Mouse (Mus musculus): ENCODE measurements around the gene Otulinl. TPM values are rescaled to one million over a fixed set of nuclear protein-coding genes. Genes with fewer than 3 reads are reported as not detected.
A peak's percentile ranks its signal among the peaks of the same experiment; 100 is the strongest.

The Otulinl gene
- polyA plus RNA-seq, 2 experiments = 3.3 to 6.8 TPM

DNA sequence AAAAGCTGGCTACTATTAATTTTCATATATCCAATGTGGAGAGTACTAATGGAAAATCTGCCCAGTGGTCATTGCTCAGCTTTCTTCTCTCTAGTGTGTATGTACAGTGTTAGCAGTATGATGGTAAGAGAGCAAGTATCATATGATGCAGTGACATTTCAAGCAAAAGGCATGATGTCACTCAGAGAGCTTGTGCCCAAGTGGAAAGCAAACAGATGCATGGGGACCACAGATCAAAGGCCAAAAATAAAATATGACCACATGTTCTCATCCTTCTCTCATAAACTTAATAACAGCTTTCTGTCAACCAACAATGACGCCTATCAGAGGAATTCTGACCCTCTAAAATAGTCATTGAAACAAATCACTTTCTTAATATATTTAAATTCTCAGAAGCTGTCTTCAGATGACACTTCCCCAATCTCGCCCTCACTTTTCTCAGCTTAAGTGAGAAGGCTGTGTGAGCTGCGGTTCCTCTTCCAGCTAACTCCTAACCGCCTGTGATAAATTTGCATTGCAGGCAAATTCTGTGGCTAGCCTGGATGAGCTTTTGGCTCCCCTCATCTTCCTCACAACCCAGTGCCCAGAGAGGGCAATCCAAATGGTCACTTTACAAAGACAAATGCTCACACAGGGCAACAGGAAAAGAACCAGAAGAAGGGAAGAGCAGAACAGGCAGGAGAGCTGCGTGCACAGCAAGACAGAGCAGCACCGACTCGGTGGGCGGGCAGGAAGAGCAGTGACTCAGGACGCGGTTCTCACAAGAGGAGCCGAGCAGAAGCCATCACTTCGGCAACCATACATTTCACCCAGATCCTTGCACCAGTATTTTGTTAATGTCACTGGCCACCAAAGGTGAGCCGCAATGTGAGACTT lies 56.1 kb downstream of the Otulinl start:
- ATAC-seq (ENCODE audit: insufficient read depth) (no peak), DNase-seq (ENCODE audit: low read depth in 3 of 3, low spot score in 3 of 3) (no peak)
- no peak for TF ChIP-seq CTCF (IDR thresholded peaks at IDR 0.05; ENCODE audit: low read depth)
- TF ChIP-seq EP300 (IDR thresholded peaks at IDR 0.05; ENCODE audit: low read depth) = no peak
- H3K9me3 ChIP-seq (ENCODE audit: control insufficient read depth, low read length) = no peaks in the 10 kb centered on the region
- no peak overlapping the region for H3K9ac ChIP-seq (replicated peaks)
- no peaks in the 10 kb centered on the region for H3K27me3 ChIP-seq (ENCODE audit: control insufficient read depth, insufficient read depth, low read length)
- H3K4me3 ChIP-seq (ENCODE audit: insufficient read depth in 1 of 2, low read depth in 2 of 2, low read length in 2 of 2) = no peak overlapping the region
- H3K27ac ChIP-seq = no peak overlapping the region
- H3K4me2 ChIP-seq (ENCODE audit: low read depth) = peak overlapping the region; percentile 13; the same call in 1 of the 2 replicates
- H3K36me3 ChIP-seq (replicated peaks; ENCODE audit: control insufficient read depth, insufficient read depth, low read depth) = peaks cover 9% of the 10 kb centered on the region
- 31% methylated on average over 13 of the region's 13 CpGs for WGBS (ENCODE audit: insufficient replicate concordance)
- peaks cover 18 to 30% of the 10 kb centered on the region in 2 experiments for H3K4me1 ChIP-seq (replicated peaks; ENCODE audit: control insufficient read depth in 2 of 2, insufficient read depth in 2 of 2, low read length in 1 of 2)

DNA sequence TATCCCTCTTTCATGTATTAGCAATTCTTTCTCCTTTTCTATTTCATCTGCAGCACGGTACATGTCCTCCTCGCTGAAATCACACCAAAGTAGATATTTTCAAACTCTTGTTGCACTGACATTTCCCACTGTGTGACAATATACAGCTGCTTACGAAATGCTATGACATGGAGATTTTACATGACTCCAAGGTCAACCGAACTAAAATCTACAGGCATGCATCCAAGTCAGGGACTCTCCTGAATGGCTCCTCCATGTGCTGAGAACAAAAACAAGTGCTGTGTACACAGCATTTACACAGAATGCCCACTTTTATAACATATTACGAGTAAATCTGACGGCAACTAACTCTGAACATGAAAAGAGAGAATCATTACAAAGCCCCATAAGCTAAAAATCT lies 58.1 kb downstream of the Otulinl start:
- no peak for ATAC-seq (ENCODE audit: insufficient read depth)
- 75% methylated on average over 6 of the region's 6 CpGs for WGBS (ENCODE audit: insufficient replicate concordance)
- no peak overlapping the region for H3K9ac ChIP-seq (replicated peaks)
- no peak overlapping the region for H3K4me2 ChIP-seq (ENCODE audit: low read depth)
- no peaks in the 10 kb centered on the region for H3K9me3 ChIP-seq (ENCODE audit: control insufficient read depth, low read length)
- H3K4me3 ChIP-seq (ENCODE audit: insufficient read depth in 1 of 2, low read depth in 2 of 2, low read length in 2 of 2) = no peak overlapping the region
- H3K27me3 ChIP-seq (ENCODE audit: control insufficient read depth, insufficient read depth, low read length) = no peaks in the 10 kb centered on the region
- peaks cover 14% of the 10 kb centered on the region for H3K36me3 ChIP-seq (replicated peaks; ENCODE audit: control insufficient read depth, insufficient read depth, low read depth)
- no peak overlapping the region for H3K27ac ChIP-seq
- peaks cover 9 to 36% of the 10 kb centered on the region in 2 experiments for H3K4me1 ChIP-seq (replicated peaks; ENCODE audit: control insufficient read depth in 2 of 2, insufficient read depth in 2 of 2, low read length in 1 of 2)
- TF ChIP-seq EP300 (IDR thresholded peaks at IDR 0.05; ENCODE audit: low read depth) (no peak), CTCF (IDR thresholded peaks at IDR 0.05; ENCODE audit: low read depth) (no peak)
- DNase-seq (ENCODE audit: low read depth in 3 of 3, low spot score in 3 of 3) = no peak

DNA sequence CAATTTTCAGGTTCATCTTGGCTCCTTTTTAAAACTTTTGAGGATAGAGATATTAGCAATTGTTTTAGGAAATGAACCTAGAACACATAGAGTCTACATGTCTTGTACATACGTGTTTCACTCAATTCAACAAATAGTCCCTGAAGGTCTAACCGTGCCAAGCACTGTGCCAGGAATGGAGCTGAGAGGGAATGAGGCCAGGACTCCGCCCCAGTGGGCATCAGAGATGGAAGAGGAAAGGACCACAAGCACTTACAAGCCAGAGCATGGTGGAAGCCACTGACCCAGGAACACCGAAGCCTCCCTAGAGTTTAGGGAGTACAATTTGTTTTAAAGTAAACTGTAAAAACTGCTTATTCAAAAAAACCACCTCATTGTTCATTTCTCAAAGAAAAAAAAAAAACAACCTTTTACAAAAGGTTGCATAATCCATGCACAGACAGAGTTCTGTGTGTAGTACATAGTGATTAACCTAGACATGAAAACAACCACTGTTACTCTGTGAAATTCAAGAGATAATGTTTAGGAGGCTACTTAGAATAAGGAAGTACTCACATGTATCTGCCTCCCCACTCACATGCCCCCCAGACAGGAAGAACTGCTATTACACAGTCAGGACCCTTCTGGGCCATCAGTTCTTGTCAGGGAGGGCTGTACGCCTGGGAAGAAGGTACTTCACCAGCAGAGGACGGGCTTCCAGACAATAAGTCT lies 60.7 kb downstream of the Otulinl start:
- Histone ChIP-seq H3K4me2 (ENCODE audit: low read depth) (no peak overlapping the region), H3K27ac (no peak overlapping the region), H3K9ac (replicated peaks) (no peak overlapping the region), H3K27me3 (ENCODE audit: control insufficient read depth, insufficient read depth, low read length) (no peaks in the 10 kb centered on the region), H3K36me3 (replicated peaks; ENCODE audit: control insufficient read depth, insufficient read depth, low read depth) (peaks cover 31% of the 10 kb centered on the region), H3K4me3 (ENCODE audit: insufficient read depth in 1 of 2, low read depth in 2 of 2, low read length in 2 of 2) (no peak overlapping the region), H3K4me1 (replicated peaks; ENCODE audit: control insufficient read depth in 2 of 2, insufficient read depth in 2 of 2, low read length in 1 of 2) (peaks cover 0 to 17% of the 10 kb centered on the region in 2 experiments), H3K9me3 (ENCODE audit: control insufficient read depth, low read length) (no peaks in the 10 kb centered on the region)
- 76% methylated on average over 6 of the region's 6 CpGs for WGBS (ENCODE audit: insufficient replicate concordance)
- TF ChIP-seq CTCF (IDR thresholded peaks at IDR 0.05; ENCODE audit: low read depth) (0 out of 2 replicates have a peak, but pooled peaks have one; percentile 14), EP300 (IDR thresholded peaks at IDR 0.05; ENCODE audit: low read depth) (no peak)
- no peak for DNase-seq (ENCODE audit: low read depth in 3 of 3, low spot score in 3 of 3)
- ATAC-seq (ENCODE audit: insufficient read depth) = no peak

DNA sequence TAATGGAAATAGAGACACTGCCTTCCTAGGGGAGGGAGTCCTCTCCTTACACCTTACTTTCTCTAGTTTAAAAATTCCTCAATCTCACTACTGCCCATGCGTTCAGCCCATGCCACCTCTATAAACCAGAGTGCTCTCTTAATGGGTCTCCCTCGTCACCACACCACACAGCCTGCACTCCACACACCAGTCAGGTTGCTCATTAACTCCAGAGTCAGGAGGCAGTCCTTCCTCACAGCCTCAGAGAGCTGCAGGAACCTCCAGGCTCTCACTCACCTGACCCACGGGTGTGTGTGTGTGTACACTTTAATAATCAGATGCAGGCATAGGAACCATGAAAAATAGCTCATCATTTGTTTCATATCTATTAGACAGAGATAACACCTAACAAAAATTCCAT lies 61.7 kb downstream of the Otulinl start:
- H3K4me2 ChIP-seq (ENCODE audit: low read depth) = no peak overlapping the region
- DNase-seq (ENCODE audit: low read depth in 3 of 3, low spot score in 3 of 3) = no peak

More for the DNA sequence above, 61.7 kb downstream of the Otulinl start:
- H3K4me3 ChIP-seq (ENCODE audit: insufficient read depth in 1 of 2, low read depth in 2 of 2, low read length in 2 of 2) = no peak overlapping the region
- no peak for ATAC-seq (ENCODE audit: insufficient read depth)
- TF ChIP-seq CTCF (IDR thresholded peaks at IDR 0.05; ENCODE audit: low read depth) = no peak
- no peak for TF ChIP-seq EP300 (IDR thresholded peaks at IDR 0.05; ENCODE audit: low read depth)
- H3K9me3 ChIP-seq (ENCODE audit: control insufficient read depth, low read length) = no peaks in the 10 kb centered on the region
- H3K27ac ChIP-seq = no peak overlapping the region
- WGBS (ENCODE audit: insufficient replicate concordance) = 64% methylated on average over 3 of the region's 3 CpGs
- H3K27me3 ChIP-seq (ENCODE audit: control insufficient read depth, insufficient read depth, low read length) = no peaks in the 10 kb centered on the region
- no peak overlapping the region for H3K9ac ChIP-seq (replicated peaks)
- peaks cover 34% of the 10 kb centered on the region for H3K36me3 ChIP-seq (replicated peaks; ENCODE audit: control insufficient read depth, insufficient read depth, low read depth)
- peaks cover 0 to 16% of the 10 kb centered on the region in 2 experiments for H3K4me1 ChIP-seq (replicated peaks; ENCODE audit: control insufficient read depth in 2 of 2, insufficient read depth in 2 of 2, low read length in 1 of 2)
